Mouse (Mus musculus): ENCODE data around the gene Aplp2.

Gene Aplp2

GRCm38 (mm10) chr9:31226541-31226940, 14.9 kb upstream of the Aplp2 start:
- no peak for DNase-seq (ENCODE audit: extremely low spot score, low spot score)

- no peak for DNase-seq (ENCODE audit: extremely low spot score, low spot score)
Observed at GRCm38 (mm10) chr9:31225808-31226207, 14.2 kb upstream of the Aplp2 start.

- DNase-seq (ENCODE audit: extremely low spot score, low spot score), result no peak
Observed at GRCm38 (mm10) chr9:31223475-31223874, 11.9 kb upstream of the Aplp2 start.

GRCm38 (mm10) chr9:31221170-31221569, 9.6 kb upstream of the Aplp2 start:
- DNase-seq (ENCODE audit: extremely low spot score, low spot score), result peak; percentile 18

GRCm38 (mm10) chr9:31217631-31218380, 6.2 kb upstream of the Aplp2 start:
- no peak for DNase-seq (ENCODE audit: extremely low spot score, low spot score)

DNA sequence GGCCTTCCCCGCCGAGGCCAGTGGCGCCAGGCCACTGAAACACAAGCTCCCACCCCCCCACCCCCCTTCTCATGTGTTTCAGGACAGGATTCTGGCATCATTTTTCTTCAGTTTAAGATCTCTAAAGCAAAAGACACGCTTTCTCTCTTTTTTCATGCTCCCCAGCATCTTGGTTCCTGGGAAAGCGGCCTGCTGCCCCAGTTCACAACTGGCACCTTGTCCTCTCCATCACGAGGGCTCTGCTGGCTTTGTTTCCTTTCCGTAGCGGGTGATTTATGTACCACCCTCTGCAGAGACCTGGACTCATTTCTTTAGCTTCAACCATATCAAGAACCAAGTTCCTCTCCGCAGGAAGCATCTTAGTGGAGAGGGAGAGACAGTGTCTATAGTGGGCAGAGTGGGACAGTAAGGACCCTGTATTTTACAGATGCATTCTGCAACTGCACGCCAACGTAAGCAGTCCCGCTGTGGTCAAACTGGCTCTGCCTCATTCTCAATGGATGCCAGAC, 939 bp upstream of the Aplp2 start:
- peak; percentile 61 for DNase-seq (ENCODE audit: extremely low spot score, low spot score)

DNA sequence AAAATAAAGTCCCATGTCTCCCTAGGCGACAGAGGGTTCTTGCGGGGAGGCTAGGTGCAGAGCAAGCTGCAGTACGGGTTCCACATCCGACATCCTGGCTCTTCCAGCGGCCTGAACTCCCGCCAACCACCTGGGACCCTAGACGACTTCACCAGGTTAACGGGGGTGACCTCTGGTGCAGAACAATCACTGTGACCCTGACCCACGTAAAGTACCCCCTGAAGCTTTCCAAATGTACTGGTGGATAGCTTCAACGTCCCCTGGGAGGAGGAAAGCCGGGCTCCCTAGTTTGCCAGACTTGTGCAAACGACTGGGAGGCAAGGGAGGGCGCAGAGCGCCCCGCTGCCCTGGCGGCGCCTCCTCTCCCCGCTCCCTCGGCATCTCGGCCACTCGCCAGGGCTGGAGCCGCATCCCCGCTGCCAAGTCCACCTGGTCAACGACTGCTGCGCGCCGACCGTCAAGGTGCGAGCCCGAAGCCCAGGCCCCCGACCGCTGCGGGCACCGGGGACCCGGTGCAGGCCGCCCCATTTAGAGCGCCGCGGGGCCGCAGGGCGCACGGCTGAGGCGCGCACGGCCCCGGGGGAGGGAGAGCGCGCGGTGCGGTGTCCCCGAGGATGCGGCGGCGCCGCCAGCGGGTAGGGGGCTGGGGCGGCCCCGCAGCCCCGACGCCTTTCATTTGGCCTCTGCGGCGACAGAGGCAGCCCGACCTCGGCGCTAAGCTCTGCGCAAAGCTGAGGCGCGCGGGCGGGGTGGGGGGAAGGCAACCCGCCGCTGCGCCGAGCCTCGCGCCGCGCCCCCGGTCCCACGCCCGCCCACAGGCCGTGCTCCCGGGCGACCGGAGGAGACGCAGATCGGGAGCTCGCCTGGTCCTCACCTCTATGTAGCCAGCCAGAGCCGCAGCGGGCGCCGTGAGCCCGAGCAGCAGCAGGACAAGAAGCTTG, 596 bp downstream of the Aplp2 start:
- DNase-seq (ENCODE audit: extremely low spot score, low spot score), result peak; percentile 59

DNA sequence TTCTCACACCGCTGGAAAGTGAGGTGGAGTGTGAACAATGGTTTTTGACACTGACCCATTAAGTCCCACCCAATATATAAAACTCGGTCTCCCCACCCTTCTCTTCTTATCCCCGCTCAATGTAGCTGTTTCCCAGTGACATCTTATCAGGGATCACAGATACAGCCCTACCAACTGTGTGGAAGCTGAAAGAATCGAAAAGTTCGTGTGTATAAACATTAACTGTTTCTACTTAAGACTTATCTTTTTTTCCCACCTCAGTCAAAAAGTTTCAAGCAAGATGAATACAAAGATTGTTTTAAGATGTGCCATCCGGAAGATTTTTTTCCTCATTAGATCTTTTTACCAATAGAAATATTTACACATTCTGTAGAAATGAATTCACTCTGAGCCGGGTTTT, 1.5 kb downstream of the Aplp2 start:
- DNase-seq (ENCODE audit: extremely low spot score, low spot score), result no peak

DNA sequence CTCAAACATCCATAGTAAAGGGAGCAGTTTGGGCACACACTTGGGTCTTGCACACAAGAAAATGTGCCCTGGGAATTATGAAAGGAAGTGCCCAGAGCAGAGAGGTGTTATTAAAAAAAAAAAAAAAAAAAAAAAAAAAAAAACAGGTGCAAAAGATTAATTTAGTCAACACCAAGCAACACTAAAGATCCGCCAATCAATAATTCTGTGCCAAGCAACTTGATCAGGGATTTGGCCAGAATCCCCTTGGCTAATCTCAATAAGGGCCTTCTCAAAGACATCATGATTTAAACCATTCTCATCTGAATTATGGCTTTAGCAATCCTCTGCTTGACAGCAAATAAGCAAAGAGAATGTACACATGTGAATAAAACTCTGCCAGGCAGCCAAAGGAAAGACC, 2.1 kb downstream of the Aplp2 start:
- DNase-seq (ENCODE audit: extremely low spot score, low spot score), result no peak

DNA sequence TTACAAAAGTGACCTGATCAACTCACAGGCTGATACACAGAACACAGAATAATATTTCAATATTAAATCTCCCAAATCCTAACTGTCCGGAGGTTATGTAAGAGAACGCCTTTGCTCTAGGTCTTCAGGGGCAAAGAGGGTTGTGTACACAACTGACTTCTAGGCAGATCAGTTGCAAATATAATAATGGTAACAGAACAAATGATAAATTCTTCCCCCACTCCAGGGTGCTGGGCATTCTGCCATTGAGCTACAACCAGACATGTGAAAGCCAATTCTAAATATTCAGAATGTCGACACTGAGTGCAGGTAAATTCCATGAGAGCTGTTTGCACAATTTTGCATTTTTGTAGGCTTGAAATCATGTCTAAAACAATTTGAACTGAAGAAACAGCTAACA, 3.9 kb downstream of the Aplp2 start:
- DNase-seq (ENCODE audit: extremely low spot score, low spot score), result no peak

- DNase-seq (ENCODE audit: extremely low spot score, low spot score), result no peak
Observed at GRCm38 (mm10) chr9:31204722-31205121, 6.9 kb downstream of the Aplp2 start.

- DNase-seq (ENCODE audit: extremely low spot score, low spot score), result no peak
Observed at GRCm38 (mm10) chr9:31203571-31204210, 7.9 kb downstream of the Aplp2 start.

GRCm38 (mm10) chr9:31203068-31203467, 8.5 kb downstream of the Aplp2 start:
- DNase-seq (ENCODE audit: extremely low spot score, low spot score), result no peak

DNA sequence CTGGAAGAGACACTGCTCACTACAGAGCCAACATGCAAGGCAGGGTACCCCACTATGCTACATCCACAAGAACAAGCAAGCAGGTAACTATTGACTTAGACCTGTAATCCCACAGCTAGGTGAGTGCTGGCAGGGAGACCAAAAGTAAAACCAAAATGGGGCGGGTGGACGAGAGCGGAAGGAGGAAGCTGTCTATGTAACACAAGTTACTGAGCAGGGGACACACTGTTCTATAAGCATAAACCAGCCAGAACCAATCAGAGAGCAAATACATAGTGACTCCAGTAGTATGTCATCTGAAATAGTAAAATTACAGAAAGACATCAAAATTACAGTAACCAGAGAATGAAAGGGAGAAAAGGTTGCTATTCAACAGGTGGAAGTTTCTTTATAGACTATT, 13.0 kb downstream of the Aplp2 start:
- DNase-seq (ENCODE audit: extremely low spot score, low spot score), result no peak

DNA sequence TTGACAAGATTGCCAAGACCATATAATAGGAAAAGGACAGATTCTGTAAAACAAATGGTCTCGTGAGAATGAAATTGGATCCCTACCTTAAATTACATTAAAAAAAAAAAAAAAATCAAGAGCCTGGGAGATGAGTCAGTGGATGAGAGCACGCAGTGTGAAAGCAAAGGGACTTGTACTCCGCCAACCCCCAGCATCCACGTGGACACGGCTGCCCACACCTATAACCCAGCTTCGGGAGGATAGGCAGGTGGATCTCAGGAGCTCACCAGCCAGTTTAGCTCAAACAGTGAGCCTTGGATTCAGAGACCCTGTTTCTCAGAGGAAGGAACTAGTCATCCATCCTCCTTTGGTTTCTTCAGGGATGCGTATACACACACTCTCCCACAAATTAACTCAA, 13.8 kb downstream of the Aplp2 start:
- no peak for DNase-seq (ENCODE audit: extremely low spot score, low spot score)

- DNase-seq (ENCODE audit: extremely low spot score, low spot score), result no peak
Observed at GRCm38 (mm10) chr9:31196742-31197141, 14.9 kb downstream of the Aplp2 start.

GRCm38 (mm10) chr9:31195573-31195972, 16.0 kb downstream of the Aplp2 start:
- no peak for DNase-seq (ENCODE audit: extremely low spot score, low spot score)

- no peak for DNase-seq (ENCODE audit: extremely low spot score, low spot score)
Observed at GRCm38 (mm10) chr9:31192378-31192777, 19.2 kb downstream of the Aplp2 start.

DNA sequence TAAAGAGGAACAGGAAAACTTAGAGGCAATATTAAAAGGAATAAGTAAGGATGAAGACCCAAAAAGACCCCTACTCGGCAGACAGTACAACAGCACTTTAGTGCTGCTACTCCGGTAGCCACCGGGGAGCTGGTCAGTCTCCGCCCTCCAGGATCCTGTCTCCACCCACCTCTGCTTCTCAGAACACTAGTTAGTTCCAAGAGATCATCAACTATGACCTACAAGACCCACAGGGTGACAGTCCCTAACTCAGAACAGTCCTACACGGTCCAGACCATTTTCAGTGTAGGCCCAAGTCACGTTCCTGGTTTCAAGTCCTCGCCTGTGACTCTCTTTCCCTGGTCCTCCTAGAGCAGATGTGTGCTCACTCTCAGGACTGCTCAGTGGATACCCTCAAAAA, 20.1 kb downstream of the Aplp2 start:
- no peak for DNase-seq (ENCODE audit: extremely low spot score, low spot score)

- DNase-seq (ENCODE audit: extremely low spot score, low spot score), result no peak
Observed at GRCm38 (mm10) chr9:31189194-31189593, 22.4 kb downstream of the Aplp2 start.

DNA sequence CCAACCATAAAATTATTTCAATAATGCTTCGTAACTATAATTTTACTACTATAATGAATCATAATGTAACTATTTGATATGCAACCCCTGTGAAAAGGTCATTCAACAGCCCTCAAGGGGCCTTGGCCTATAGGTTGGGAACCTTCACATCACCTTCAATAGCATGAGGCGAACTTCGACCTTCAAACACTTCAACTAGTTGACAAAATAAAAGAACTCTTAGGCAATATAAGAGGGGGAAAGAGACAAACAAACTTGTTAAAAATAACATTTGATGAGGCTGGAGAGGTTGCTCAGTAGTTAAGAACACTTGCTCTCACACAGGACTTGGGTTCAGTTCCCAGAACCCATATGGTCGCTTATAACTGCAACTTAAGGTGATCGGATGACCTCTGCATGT, 27.2 kb downstream of the Aplp2 start:
- no peak for DNase-seq (ENCODE audit: extremely low spot score, low spot score)

GRCm38 (mm10) chr9:31183061-31183460, 28.6 kb downstream of the Aplp2 start:
- no peak for DNase-seq (ENCODE audit: extremely low spot score, low spot score)

All from neural tube, embryonic 10.5 days (tissue).